Mouse (Mus musculus) heart, postnatal 25 days (tissue): ENCODE data around the gene Abtb1. TPM values are rescaled to one million over a fixed set of nuclear protein-coding genes. Genes with fewer than 3 reads are reported as not detected.

ENCODE experiments used
- total RNA-seq, 2 experiments: library from RNA; stranded (reverse); gene quantifications; 2 replicates each; pipeline ENCODE4 v1.2.3; 2021

Abtb1 gene
- total RNA-seq, 2 experiments from 2014 or later: 21.9 to 23.3 TPM

Other genes with a start within 250 kb of the Abtb1 start
- 10 to 100 TPM; 31.2 to 36.8 TPM for gene Kbtbd12, start 204.0 kb downstream of the Abtb1 start, total RNA-seq
- 100 to 1,000 TPM; 115 to 127 TPM for gene Mgll, start 117.6 kb downstream of the Abtb1 start, total RNA-seq
- 10 to 100 TPM; 16.5 to 16.8 TPM for gene Podxl2, start 33.1 kb upstream of the Abtb1 start, total RNA-seq
- 1 to 10 TPM; 6.1 to 7.4 TPM for gene Mcm2, start 56.8 kb upstream of the Abtb1 start, total RNA-seq
- 10 to 100 TPM; 36.4 to 37.2 TPM for gene Tpra1, start 60.3 kb upstream of the Abtb1 start, total RNA-seq